Mouse (Mus musculus) megakaryocyte, embryonic 14.5 days (primary cell): Measurements from ENCODE around the gene Olfr99.

ENCODE experiments used
- FLI1 ChIP-seq: IDR thresholded peaks from 2 replicates; pipeline ENCODE4 v1.6.1; 2012; ENCODE audit warnings: low read length, inconsistent platforms, mixed read lengths
- GATA1 ChIP-seq: IDR thresholded peaks from 3 replicates; pipeline ENCODE4 v1.6.1; 2012; ENCODE audit warnings: mixed read lengths, low read length, inconsistent platforms, borderline replicate concordance

DNA sequence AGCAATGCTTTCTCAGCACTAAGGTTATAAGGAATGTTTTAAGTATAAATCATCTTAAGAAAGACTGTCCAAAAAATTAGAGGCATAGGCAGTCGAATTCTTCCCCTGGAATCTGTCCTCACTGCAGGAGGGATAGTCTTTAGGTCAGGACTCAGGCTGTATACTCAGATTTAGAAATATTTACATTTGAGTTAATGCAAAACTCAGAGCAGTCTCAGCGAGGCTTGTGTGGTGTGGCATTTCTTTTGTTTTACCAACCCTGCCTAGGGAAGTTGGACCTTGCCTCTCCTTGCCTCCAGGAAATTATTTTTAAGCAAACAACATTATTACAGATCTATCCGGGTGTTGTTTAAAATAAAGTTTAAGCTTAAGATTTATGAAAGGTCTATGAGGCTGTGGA lies 41.1 kb downstream of the Olfr99 start:
- no peak for TF ChIP-seq GATA1
- no peak for TF ChIP-seq FLI1
